Mouse (Mus musculus) liver, embryonic 14.5 days (tissue): ENCODE data around the gene Gm17657. TPM values are rescaled to one million over a fixed set of nuclear protein-coding genes. Genes with fewer than 3 reads are reported as not detected.

Experiments used
- ATAC-seq: fragments of 200-750 bp; cut with Nextera tagmentation; 2 replicates; pipeline ENCODE4 v1.8.0; 2017; ENCODE audit warnings: moderate number of reproducible peaks, mild to moderate bottlenecking, moderate library complexity; ENCODE audit not compliant: insufficient read depth
- DNase-seq, 3 experiments: peaks; one replicate each; pipeline ENCODE4 v3.0.0-alpha.2; 2012 to 2013; ENCODE audit warnings: low read depth in 3 of 3, low spot score in 3 of 3
- H3K27ac ChIP-seq: fragments of 300-500 bp; sonication (generic); 2 replicates; pipeline ENCODE4 v1.5.1; 2014; ENCODE audit warnings: moderate library complexity, mild to moderate bottlenecking, control low read depth, inconsistent platforms
- H3K27me3 ChIP-seq: fragments of 300-500 bp; sonication (generic); 2 replicates; pipeline ENCODE4 v1.6.1; 2014; ENCODE audit warnings: mild to moderate bottlenecking, low read length, moderate library complexity; ENCODE audit not compliant: control insufficient read depth, insufficient read depth
- H3K36me3 ChIP-seq: fragments of 300-500 bp; sonication (generic); replicated peaks from 2 replicates; pipeline ENCODE4 v1.6.1; 2014; ENCODE audit warnings: low read depth; ENCODE audit not compliant: control insufficient read depth, insufficient read depth
- H3K4me1 ChIP-seq, 2 experiments: fragments of 200-500 bp in 1 of 2; fragments of 300-500 bp in 1 of 2; sonication (generic) in 1 of 2; replicated peaks; 2 replicates each; pipeline ENCODE4 v1.6.1; 2012 to 2014; ENCODE audit warnings: antibody characterized with exemption in 1 of 2, inconsistent platforms in 1 of 2, low read length in 1 of 2; ENCODE audit not compliant: control insufficient read depth in 2 of 2, insufficient read depth in 2 of 2
- H3K4me2 ChIP-seq: fragments of 300-500 bp; sonication (generic); 2 replicates; pipeline ENCODE4 v1.6.1; 2014; ENCODE audit warnings: low read depth, mild to moderate bottlenecking, control low read depth, moderate library complexity
- H3K4me3 ChIP-seq, 2 experiments: fragments of 200-500 bp in 1 of 2; fragments of 300-500 bp in 1 of 2; sonication (generic) in 1 of 2; 2 replicates each; pipeline ENCODE4 v1.5.1; 2012 to 2014; ENCODE audit warnings: low read depth in 2 of 2, low read length in 2 of 2, mild to moderate bottlenecking in 2 of 2, control low read depth in 1 of 2, inconsistent platforms in 1 of 2, moderate library complexity in 1 of 2; ENCODE audit not compliant: insufficient read depth in 1 of 2
- H3K9ac ChIP-seq: fragments of 300-500 bp; sonication (generic); replicated peaks from 2 replicates; pipeline ENCODE4 v1.6.1; 2014; ENCODE audit warnings: mild to moderate bottlenecking, control low read depth, moderate library complexity
- H3K9me3 ChIP-seq: fragments of 300-500 bp; sonication (generic); 2 replicates; pipeline ENCODE4 v1.6.1; 2016; ENCODE audit warnings: low read length, mixed read lengths; ENCODE audit not compliant: control insufficient read depth
- CTCF ChIP-seq: IDR thresholded peaks from 2 replicates; pipeline ENCODE4 v1.5.1; 2016; ENCODE audit warnings: antibody characterized with exemption, low read depth, control low read depth
- EP300 ChIP-seq: IDR thresholded peaks from 2 replicates; pipeline ENCODE4 v1.6.1; 2016; ENCODE audit warnings: antibody characterized with exemption, low read depth
- WGBS: fragments of 180-500 bp; shearing (Covaris S2); extraction: QIAGEN DNeasy Blood & Tissue Kit; methylation state at CpG from one replicate; pipeline ENCODE4 v1.1.7; 2014; ENCODE audit not compliant: insufficient replicate concordance; 5-methylcytosine and 5-hydroxymethylcytosine counted together
- polyA plus RNA-seq, 2 experiments: library from polyadenylated mRNA; depleted of rRNA in 1 of 2; stranded (reverse) in 1 of 2; unstranded in 1 of 2; fragments of >200 nt; fragmentation: Nextera tagmentation in 1 of 2; extraction: Ambion mirVana in 1 of 2; gene quantifications; 2 replicates each; pipeline versions ENCODE4 v1.2.1 to v1.2.3; 2012 to 2014

Gm17657 gene
- polyA plus RNA-seq, 2 experiments, result not detected

DNA sequence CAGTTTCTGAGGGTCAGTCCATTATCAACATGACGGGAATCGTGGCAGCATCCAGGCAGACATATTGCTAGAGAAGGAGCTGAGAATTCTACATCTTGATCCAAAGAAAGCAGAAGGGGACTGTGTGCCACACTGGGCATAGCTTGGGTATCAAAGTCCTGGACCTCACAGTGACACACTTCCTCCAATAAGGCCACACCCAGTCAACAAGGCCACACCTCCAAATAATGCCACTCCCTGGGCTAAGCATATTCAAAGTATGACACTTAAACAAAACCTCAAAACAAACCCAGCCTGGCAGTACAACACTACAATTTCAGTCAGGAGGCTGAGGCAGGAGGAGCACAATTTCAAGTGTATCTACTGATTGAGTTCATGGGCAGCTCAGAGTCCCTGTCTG, 66.2 kb downstream of the Gm17657 start:
- H3K9me3 ChIP-seq, result peaks cover 4% of the 10 kb centered on the region
- no peaks in the 10 kb centered on the region for H3K36me3 ChIP-seq
- H3K27me3 ChIP-seq, result no peaks in the 10 kb centered on the region
- TF ChIP-seq CTCF, result no peak
- H3K9ac ChIP-seq, result no peak overlapping the region
- 98% methylated on average over 2 of the region's 2 CpGs for WGBS
- no peak overlapping the region for H3K4me3 ChIP-seq
- no peak overlapping the region for H3K4me2 ChIP-seq
- ATAC-seq (no peak), DNase-seq (no peak)
- no peak overlapping the region for H3K27ac ChIP-seq
- H3K4me1 ChIP-seq, result peaks cover 30 to 48% of the 10 kb centered on the region in 2 experiments

DNA sequence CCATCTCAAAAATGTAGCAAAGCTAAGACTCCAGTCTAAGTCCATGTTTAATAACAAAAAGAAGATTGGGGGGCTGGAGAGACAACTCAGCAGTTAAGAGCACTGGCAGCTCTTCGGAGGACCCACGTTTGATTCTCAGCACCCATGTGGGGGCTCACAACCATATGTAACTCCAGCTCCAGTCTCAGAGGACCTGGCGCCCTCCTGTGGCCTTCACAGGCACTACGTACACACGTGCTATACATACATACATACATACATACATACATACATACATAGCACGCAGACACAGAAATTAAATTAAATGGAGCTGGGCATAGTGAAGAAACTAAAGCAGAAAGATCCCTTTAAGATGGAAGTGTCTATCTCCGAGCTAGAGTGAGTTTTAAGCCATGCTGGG, 66.8 kb downstream of the Gm17657 start:
- DNase-seq (no peak), ATAC-seq (no peak)
- no peak overlapping the region for H3K9ac ChIP-seq
- H3K27ac ChIP-seq, result no peak overlapping the region
- peaks cover 4% of the 10 kb centered on the region for H3K9me3 ChIP-seq
- peaks cover 30 to 50% of the 10 kb centered on the region in 2 experiments for H3K4me1 ChIP-seq
- no peak overlapping the region for H3K4me2 ChIP-seq
- no peak overlapping the region for H3K4me3 ChIP-seq
- H3K36me3 ChIP-seq, result no peaks in the 10 kb centered on the region
- H3K27me3 ChIP-seq, result no peaks in the 10 kb centered on the region
- 85% methylated on average over 7 of the region's 7 CpGs for WGBS
- TF ChIP-seq CTCF (peak; percentile 42; the same call in 1 of the 2 replicates), EP300 (no peak)

DNA sequence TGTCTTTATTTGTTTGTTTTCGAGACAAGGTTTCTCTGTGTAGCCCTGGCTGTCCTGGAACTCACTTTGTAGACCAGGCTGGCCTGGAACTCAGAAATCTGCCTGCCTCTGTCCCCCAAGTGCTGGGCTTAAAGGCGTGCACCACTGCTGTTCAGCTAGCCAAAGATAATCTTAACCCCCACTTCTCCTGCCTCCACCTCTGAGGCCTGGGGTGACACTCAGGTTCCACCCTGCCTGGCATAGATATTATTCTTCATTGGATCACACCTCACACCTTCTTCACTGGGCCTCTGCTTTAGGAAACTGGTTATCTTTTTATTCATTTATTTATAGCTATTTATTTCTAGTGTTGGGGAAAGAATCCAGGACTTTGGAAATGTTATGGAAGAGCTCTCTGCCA, 69.2 kb downstream of the Gm17657 start:
- ATAC-seq (peak; percentile 65), DNase-seq (no peak)
- Histone ChIP-seq H3K4me1 (peaks cover 19 to 39% of the 10 kb centered on the region in 2 experiments), H3K9me3 (peaks cover 4% of the 10 kb centered on the region), H3K27ac (no peak overlapping the region), H3K4me3 (no peak overlapping the region), H3K4me2 (no peak overlapping the region), H3K36me3 (no peaks in the 10 kb centered on the region), H3K27me3 (no peaks in the 10 kb centered on the region), H3K9ac (no peak overlapping the region; the same call in 1 of the 2 replicates)
- peak; percentile 6; the same call in 1 of the 2 replicates for TF ChIP-seq EP300
- no peak for TF ChIP-seq CTCF
- 51% methylated on average over 2 of the region's 2 CpGs for WGBS

DNA sequence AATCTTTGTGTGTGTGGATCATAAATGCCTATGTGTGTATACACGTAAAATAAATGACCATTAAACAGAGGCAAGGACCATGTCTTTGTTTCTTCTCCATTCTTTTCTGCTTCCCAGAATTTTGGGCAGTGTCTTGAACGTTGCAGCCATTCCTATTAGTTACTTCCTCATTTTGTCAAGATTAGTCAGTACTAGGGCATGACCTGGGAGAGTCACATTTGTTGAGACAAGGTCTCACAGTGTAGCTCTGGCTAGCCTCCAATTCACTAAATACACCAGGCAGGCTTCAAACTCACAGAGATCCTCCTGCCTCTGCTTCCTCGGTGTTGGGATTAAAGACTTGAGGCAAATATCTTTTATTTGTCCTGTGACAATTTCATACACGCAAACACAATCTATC, 71.2 kb downstream of the Gm17657 start:
- H3K4me2 ChIP-seq, result no peak overlapping the region
- no peaks in the 10 kb centered on the region for H3K36me3 ChIP-seq
- WGBS, result 46% methylated on average over 4 of the region's 4 CpGs
- H3K4me1 ChIP-seq, result peaks cover 12 to 28% of the 10 kb centered on the region in 2 experiments
- ATAC-seq, result no peak
- H3K27me3 ChIP-seq, result no peaks in the 10 kb centered on the region
- no peak for DNase-seq
- H3K9ac ChIP-seq, result no peak overlapping the region
- H3K27ac ChIP-seq, result no peak overlapping the region
- H3K9me3 ChIP-seq, result peaks cover 4% of the 10 kb centered on the region
- TF ChIP-seq CTCF, result no peak
- TF ChIP-seq EP300, result no peak
- no peak overlapping the region for H3K4me3 ChIP-seq

DNA sequence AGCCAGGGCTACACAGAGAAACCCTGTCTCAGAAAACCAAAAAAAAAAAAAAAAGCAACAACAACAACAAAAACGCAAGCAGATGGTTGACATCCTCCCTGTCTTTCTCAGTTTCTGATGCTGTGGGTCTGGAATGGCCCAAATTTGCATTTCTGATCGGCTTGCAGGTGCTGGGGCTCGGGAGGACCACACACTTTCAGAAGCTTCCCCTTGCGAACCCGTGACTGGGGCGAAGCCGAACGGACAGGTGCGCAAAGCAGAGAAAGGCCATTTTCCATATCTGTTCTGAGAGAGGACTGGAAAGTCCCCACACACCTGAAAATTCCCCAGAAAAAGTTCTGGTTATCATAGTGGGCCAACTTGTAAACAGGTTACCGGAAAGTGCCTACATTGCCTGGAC, 72.1 kb downstream of the Gm17657 start:
- H3K27me3 ChIP-seq, result no peaks in the 10 kb centered on the region
- H3K4me1 ChIP-seq, result peaks cover 12 to 26% of the 10 kb centered on the region in 2 experiments
- H3K4me3 ChIP-seq, result no peak overlapping the region
- no peak overlapping the region for H3K4me2 ChIP-seq
- DNase-seq (no peak), ATAC-seq (no peak)
- no peak overlapping the region for H3K9ac ChIP-seq
- H3K36me3 ChIP-seq, result no peaks in the 10 kb centered on the region
- peaks cover under 1% of the 10 kb centered on the region for H3K9me3 ChIP-seq
- H3K27ac ChIP-seq, result no peak overlapping the region
- 85% methylated on average over 10 of the region's 10 CpGs for WGBS
- TF ChIP-seq CTCF (no peak), EP300 (no peak)
